Mouse (Mus musculus): ENCODE results near the gene Stard10.

DNA sequence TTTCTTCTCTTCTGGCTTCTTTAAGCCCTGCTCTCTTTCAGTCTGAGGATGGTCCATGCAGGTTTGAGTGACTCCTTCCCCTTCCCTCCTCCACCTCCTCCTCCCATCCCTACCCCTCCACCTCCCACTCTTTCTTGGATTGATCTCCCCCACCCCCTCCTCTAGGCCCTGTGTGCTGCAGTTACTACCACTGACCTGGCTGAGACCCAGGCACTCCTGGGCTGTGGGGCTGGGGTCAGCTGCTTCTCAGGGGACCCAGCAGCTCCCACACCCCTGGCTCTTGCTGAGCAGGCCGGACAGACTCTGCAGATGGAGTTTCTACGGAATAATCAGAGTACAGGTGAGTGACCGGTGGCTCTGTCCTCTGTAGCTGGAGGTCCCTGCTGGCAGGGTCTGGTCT is 77.7 kb downstream of the Stard10 start:
- no peak for TF ChIP-seq CTCF (IDR thresholded peaks at IDR 0.05; ENCODE audit: low read depth)
- no peak for TF ChIP-seq EP300 (IDR thresholded peaks at IDR 0.05; ENCODE audit: low read depth)

Data from heart, postnatal 0 days (tissue).